Mouse (Mus musculus): ENCODE data around the gene Rtn3.
"Not testable (repeated sequence)": the region's sequence is repeated elsewhere in the genome, so short reads cannot be mapped to it uniquely, and the experiment has no call there.

Rtn3 gene

GRCm38 (mm10) chr19:7482599-7483511 is at the start of gene Rtn3:
TSS of gene Rtn3 (minus strand) at chr19:7483281.
- DNase-seq (ENCODE audit: low read depth, low spot score): peak; percentile 96

- no peak for DNase-seq (ENCODE audit: low read depth, low spot score)
Observed at GRCm38 (mm10) chr19:7531906-7532305, 48.8 kb upstream of the Rtn3 start.

- peak; percentile 23 for DNase-seq (ENCODE audit: low read depth, low spot score)
Observed at GRCm38 (mm10) chr19:7528639-7529428, 45.8 kb upstream of the Rtn3 start.

GRCm38 (mm10) chr19:7524879-7525278 is 41.8 kb upstream of the Rtn3 start:
- DNase-seq (ENCODE audit: low read depth, low spot score): no peak

GRCm38 (mm10) chr19:7523781-7524180 is 40.7 kb upstream of the Rtn3 start:
- DNase-seq (ENCODE audit: low read depth, low spot score): no peak

- no peak for DNase-seq (ENCODE audit: low read depth, low spot score)
Observed at GRCm38 (mm10) chr19:7523292-7523691, 40.2 kb upstream of the Rtn3 start.

GRCm38 (mm10) chr19:7522856-7523255 is 39.8 kb upstream of the Rtn3 start:
- DNase-seq (ENCODE audit: low read depth, low spot score): no peak

GRCm38 (mm10) chr19:7521619-7522018 is 38.5 kb upstream of the Rtn3 start:
- no peak for DNase-seq (ENCODE audit: low read depth, low spot score)

- no peak for DNase-seq (ENCODE audit: low read depth, low spot score)
Observed at GRCm38 (mm10) chr19:7516437-7516836, 33.4 kb upstream of the Rtn3 start.

GRCm38 (mm10) chr19:7508026-7508425 is 24.9 kb upstream of the Rtn3 start:
- no peak for DNase-seq (ENCODE audit: low read depth, low spot score)

- no peak for DNase-seq (ENCODE audit: low read depth, low spot score)
Observed at GRCm38 (mm10) chr19:7506321-7506720, 23.2 kb upstream of the Rtn3 start.

GRCm38 (mm10) chr19:7502432-7502831 is 19.4 kb upstream of the Rtn3 start:
- DNase-seq (ENCODE audit: low read depth, low spot score): no peak

GRCm38 (mm10) chr19:7500701-7501100 is 17.6 kb upstream of the Rtn3 start:
- DNase-seq (ENCODE audit: low read depth, low spot score): no peak

- no peak for DNase-seq (ENCODE audit: low read depth, low spot score)
Observed at GRCm38 (mm10) chr19:7498816-7499215, 15.7 kb upstream of the Rtn3 start.

- DNase-seq (ENCODE audit: low read depth, low spot score): not testable (repeated sequence)
Observed at GRCm38 (mm10) chr19:7496070-7496469, 13.0 kb upstream of the Rtn3 start.

GRCm38 (mm10) chr19:7495221-7496038 is 12.3 kb upstream of the Rtn3 start:
- no peak for DNase-seq (ENCODE audit: low read depth, low spot score)

- DNase-seq (ENCODE audit: low read depth, low spot score): peak; percentile 78
Observed at GRCm38 (mm10) chr19:7494187-7495015, 11.3 kb upstream of the Rtn3 start.

- no peak for DNase-seq (ENCODE audit: low read depth, low spot score)
Observed at GRCm38 (mm10) chr19:7493352-7494186, 10.5 kb upstream of the Rtn3 start, which contains the start of gene Atl3. TSS of gene Atl3 (plus strand) at chr19:7494040.

- no peak for DNase-seq (ENCODE audit: low read depth, low spot score)
Observed at GRCm38 (mm10) chr19:7492682-7493081, 9.6 kb upstream of the Rtn3 start.

GRCm38 (mm10) chr19:7491960-7492359 is 8.9 kb upstream of the Rtn3 start:
- DNase-seq (ENCODE audit: low read depth, low spot score): no peak

Measured in retina, adult 2 months (tissue).